Mouse (Mus musculus): ENCODE data around the gene Clta. TPM values are rescaled to one million over a fixed set of nuclear protein-coding genes. Genes with fewer than 3 reads are reported as not detected.

Clta gene
- total and polyA plus RNA-seq, 3 experiments = 301 to 454 (median 450) TPM

DNA sequence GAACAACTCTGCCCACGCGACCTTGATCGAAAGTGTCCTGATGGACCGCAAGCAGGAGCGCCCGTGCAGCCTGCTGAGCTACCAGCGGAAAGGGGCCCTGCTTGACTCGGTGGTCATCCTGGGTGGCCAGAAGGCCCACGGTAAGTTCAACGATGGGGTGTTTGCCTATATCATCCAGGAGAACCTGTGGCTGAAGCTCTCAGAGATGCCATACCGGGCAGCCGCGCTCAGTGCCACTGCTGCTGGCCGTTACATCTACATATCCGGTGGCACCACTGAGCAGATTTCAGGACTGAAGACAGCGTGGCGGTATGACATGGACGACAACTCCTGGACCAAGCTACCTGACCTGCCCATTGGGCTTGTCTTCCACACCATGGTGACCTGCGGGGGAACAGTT lies 19.9 kb upstream of the Clta start:
- Histone ChIP-seq H3K9me3 (replicated peaks; ENCODE audit: low read length) (no peaks in the 10 kb centered on the region), H3K4me2 (ENCODE audit: insufficient read depth, low read depth, poor library complexity, severe bottlenecking) (no peak overlapping the region)
- TF ChIP-seq KAT2A (IDR thresholded peaks at IDR 0.05; ENCODE audit: insufficient replicate concordance, low read length) (no peak), ZKSCAN1 (IDR thresholded peaks at IDR 0.05; ENCODE audit: borderline replicate concordance, low read depth, low read length) (no peak), CTCF (conservative IDR thresholded peaks at IDR 0.05 in 1 of 2, IDR thresholded peaks at IDR 0.05 in 1 of 2; ENCODE audit: low read depth in 2 of 2, low read length in 2 of 2) (no peak), MEF2A (IDR thresholded peaks at IDR 0.05; ENCODE audit: borderline replicate concordance, low read depth, low read length) (no peak)

DNA sequence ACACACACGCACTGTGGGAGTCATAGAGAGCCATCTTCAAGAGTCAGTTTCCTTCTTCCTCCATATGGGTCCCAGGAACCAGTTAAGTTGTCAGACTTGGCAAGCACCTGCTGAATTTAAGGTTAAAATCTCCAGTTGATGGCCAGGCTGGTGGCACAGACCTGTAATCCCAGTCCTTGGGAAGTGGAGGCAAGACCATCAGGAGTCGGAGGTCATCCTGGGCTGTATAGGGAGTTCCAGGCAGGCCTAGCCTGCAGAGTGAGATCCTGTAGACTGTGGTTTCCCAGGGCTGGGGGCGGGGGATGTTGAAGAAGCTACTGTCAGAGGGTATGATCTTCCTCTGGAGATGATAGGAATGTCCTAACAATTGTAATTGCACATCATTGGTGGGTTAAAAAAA lies 15.3 kb upstream of the Clta start:
- dilution Hi-C loops (cut with MboI; ENCODE audit: extremely low pct_ligation_motif_present, extremely low pct_unique_long_range_greater_than_20kb, low sequenced_read_pairs) (no loop called here), in situ Hi-C loops (cut with MboI; ENCODE audit: low pct_ligation_motif_present, low pct_unique_long_range_greater_than_20kb, low sequenced_read_pairs) (loop anchor here (25.0 kb wide), 1 partner anchor 252 kb away; the partner anchor contains the start of genes Hrct1 and Spaar)
- Histone ChIP-seq H3K36me3 (replicated peaks in 1 of 2; ENCODE audit: control insufficient read depth in 1 of 2, insufficient read depth in 1 of 2, low read length in 1 of 2) (no peaks in the 10 kb centered on the region), H3K27ac (ENCODE audit: insufficient read depth, low read depth) (no peak overlapping the region), H3K4me3 (replicated peaks in 1 of 3; ENCODE audit: low read depth in 2 of 3, low read length in 2 of 3, poor library complexity in 1 of 3) (no peak overlapping the region), H3K79me2 (replicated peaks; ENCODE audit: control insufficient read depth, extremely low read depth, insufficient read depth, poor library complexity, severe bottlenecking) (no peaks in the 10 kb centered on the region), H3K9ac (ENCODE audit: insufficient read depth, low read depth) (no peak overlapping the region), H3K4me2 (ENCODE audit: insufficient read depth, low read depth, poor library complexity, severe bottlenecking) (no peak overlapping the region), H3K27me3 (replicated peaks) (no peaks in the 10 kb centered on the region), H3K4me1 (ENCODE audit: control insufficient read depth in 1 of 2, insufficient read depth in 2 of 2) (peaks cover 0 to 3% of the 10 kb centered on the region in 2 experiments; a peak in 2 of 4 replicates), H3K9me3 (replicated peaks; ENCODE audit: low read length) (no peaks in the 10 kb centered on the region)
- TF ChIP-seq BHLHE40 (IDR thresholded peaks at IDR 0.05; ENCODE audit: low read depth, low read length) (no peak), SIN3A (IDR thresholded peaks at IDR 0.05; ENCODE audit: low read length) (no peak)
- no peak for DNase-seq (ENCODE audit: extremely low read depth)

More for the DNA sequence above, 19.9 kb upstream of the Clta start:
- in situ Hi-C loops (cut with MboI; ENCODE audit: low pct_ligation_motif_present, low pct_unique_long_range_greater_than_20kb, low sequenced_read_pairs) (loop anchor here (5.0 to 25.0 kb wide), 2 partner anchors 57 to 247 kb away; partner anchors contain the start of genes Hrct1 and Spaar), dilution Hi-C loops (cut with MboI; ENCODE audit: extremely low pct_ligation_motif_present, extremely low pct_unique_long_range_greater_than_20kb, low sequenced_read_pairs) (no loop called here)
- H3K27ac ChIP-seq (ENCODE audit: insufficient read depth, low read depth) = no peak overlapping the region
- peaks cover 0 to 12% of the 10 kb centered on the region in 2 experiments for H3K36me3 ChIP-seq (replicated peaks in 1 of 2; ENCODE audit: control insufficient read depth in 1 of 2, insufficient read depth in 1 of 2, low read length in 1 of 2)
- no peak overlapping the region for H3K9ac ChIP-seq (ENCODE audit: insufficient read depth, low read depth)
- H3K27me3 ChIP-seq (replicated peaks) = no peaks in the 10 kb centered on the region
- no peaks in the 10 kb centered on the region for H3K79me2 ChIP-seq (replicated peaks; ENCODE audit: control insufficient read depth, extremely low read depth, insufficient read depth, poor library complexity, severe bottlenecking)
- no peak for DNase-seq (ENCODE audit: extremely low read depth)
- peaks cover 0 to 31% of the 10 kb centered on the region in 2 experiments; a peak in 2 of 4 replicates for H3K4me1 ChIP-seq (ENCODE audit: control insufficient read depth in 1 of 2, insufficient read depth in 2 of 2)
- no peak overlapping the region for H3K4me3 ChIP-seq (replicated peaks in 1 of 3; ENCODE audit: low read depth in 2 of 3, low read length in 2 of 3, poor library complexity in 1 of 3)

DNA sequence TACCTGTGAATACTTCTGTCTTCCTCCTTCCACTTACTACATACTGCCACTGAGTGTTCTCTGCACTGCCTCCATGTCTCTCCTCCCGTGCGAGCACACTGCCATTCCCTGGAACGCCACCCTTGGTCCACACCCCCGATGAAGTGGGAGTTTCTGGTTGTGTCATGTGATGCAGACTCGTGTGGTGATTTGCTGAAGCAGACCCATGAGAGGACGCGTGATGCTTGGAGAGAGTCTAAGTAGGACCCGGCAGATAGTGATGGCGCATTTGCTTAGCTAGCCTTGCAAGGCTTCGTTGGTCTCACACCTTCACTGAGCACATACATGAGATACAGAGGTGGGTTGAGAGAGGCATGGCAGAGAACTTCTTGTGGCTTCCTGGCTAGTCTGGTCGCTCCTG lies 11.2 kb upstream of the Clta start:
- Histone ChIP-seq H3K4me2 (ENCODE audit: insufficient read depth, low read depth, poor library complexity, severe bottlenecking) (no peak overlapping the region), H3K4me1 (ENCODE audit: control insufficient read depth in 1 of 2, insufficient read depth in 2 of 2) (no peaks in the 10 kb centered on the region), H3K9ac (ENCODE audit: insufficient read depth, low read depth) (no peak overlapping the region), H3K27ac (ENCODE audit: insufficient read depth, low read depth) (no peak overlapping the region), H3K79me2 (replicated peaks; ENCODE audit: control insufficient read depth, extremely low read depth, insufficient read depth, poor library complexity, severe bottlenecking) (no peaks in the 10 kb centered on the region), H3K4me3 (replicated peaks in 1 of 3; ENCODE audit: low read depth in 2 of 3, low read length in 2 of 3, poor library complexity in 1 of 3) (no peak overlapping the region), H3K27me3 (replicated peaks) (no peaks in the 10 kb centered on the region), H3K36me3 (replicated peaks in 1 of 2; ENCODE audit: control insufficient read depth in 1 of 2, insufficient read depth in 1 of 2, low read length in 1 of 2) (no peaks in the 10 kb centered on the region), H3K9me3 (replicated peaks; ENCODE audit: low read length) (no peaks in the 10 kb centered on the region)
- dilution Hi-C loops (cut with MboI; ENCODE audit: extremely low pct_ligation_motif_present, extremely low pct_unique_long_range_greater_than_20kb, low sequenced_read_pairs) = no loop called here
- DNase-seq (ENCODE audit: extremely low read depth) = no peak
- in situ Hi-C loops (cut with MboI; ENCODE audit: low pct_ligation_motif_present, low pct_unique_long_range_greater_than_20kb, low sequenced_read_pairs) = loop anchor here (25.0 kb wide), 1 partner anchor 256 kb away; the partner anchor contains the start of genes Hrct1 and Spaar
- TF ChIP-seq TCF12 (IDR thresholded peaks at IDR 0.05; ENCODE audit: low read depth, low read length) = no peak
- TF ChIP-seq RAD21 (IDR thresholded peaks at IDR 0.05; ENCODE audit: low read depth, low read length) = no peak
- no peak for TF ChIP-seq SIN3A (IDR thresholded peaks at IDR 0.05; ENCODE audit: low read length)
- TF ChIP-seq E2F4 (IDR thresholded peaks at IDR 0.05; ENCODE audit: insufficient replicate concordance, low read depth, low read length) = no peak
- no peak for TF ChIP-seq CHD2 (IDR thresholded peaks at IDR 0.05; ENCODE audit: low read length)
- TF ChIP-seq UBTF (IDR thresholded peaks at IDR 0.05; ENCODE audit: low read depth, low read length) = no peak
- TF ChIP-seq CTCF (conservative IDR thresholded peaks at IDR 0.05 in 1 of 2, IDR thresholded peaks at IDR 0.05 in 1 of 2; ENCODE audit: low read depth in 2 of 2, low read length in 2 of 2) = no peak
- no peak for TF ChIP-seq MAZ (IDR thresholded peaks at IDR 0.05; ENCODE audit: low read depth, low read length)
- TF ChIP-seq USF2 (conservative IDR thresholded peaks at IDR 0.05; ENCODE audit: low read depth, low read length) = no peak
- TF ChIP-seq HCFC1 (IDR thresholded peaks at IDR 0.05; ENCODE audit: low read depth, low read length) = no peak
- TF ChIP-seq NELFE (IDR thresholded peaks at IDR 0.05; ENCODE audit: low read depth, low read length) = no peak
- no peak for TF ChIP-seq ZMIZ1 (IDR thresholded peaks at IDR 0.05; ENCODE audit: low read depth, low read length)
- no peak for TF ChIP-seq ZC3H11A (IDR thresholded peaks at IDR 0.05; ENCODE audit: low read depth, low read length)
- TF ChIP-seq ZKSCAN1 (IDR thresholded peaks at IDR 0.05; ENCODE audit: borderline replicate concordance, low read depth, low read length) = no peak
- TF ChIP-seq USF1 (IDR thresholded peaks at IDR 0.05; ENCODE audit: low read depth, low read length) = no peak
- TF ChIP-seq KAT2A (IDR thresholded peaks at IDR 0.05; ENCODE audit: insufficient replicate concordance, low read length) = no peak
- TF ChIP-seq JUND (conservative IDR thresholded peaks at IDR 0.05; ENCODE audit: low read depth, low read length) = no peak

Measured in CH12.LX (cell line).